Mouse (Mus musculus): Measurements from ENCODE around the gene Arl14ep. TPM values are rescaled to one million over a fixed set of nuclear protein-coding genes. Genes with fewer than 3 reads are reported as not detected.

Gene Arl14ep
- 1 to 10 TPM; 9.0 to 9.6 TPM for total RNA-seq (2021)
- polyA plus RNA-seq (2012; rRNA removed), result 3.7 and 8.1 TPM in 2 replicates
- long read RNA-seq, partial matches to known transcripts, result 3 of 4 reads
- long read RNA-seq, other reads (novel, unspliced or antisense), result 1 of 4 reads

- peaks cover 2% of the 10 kb centered on the region; the same call in 1 of the 2 replicates for H3K79me2 ChIP-seq (replicated peaks; ENCODE audit: control insufficient read depth, insufficient read depth, low read length)
- DNase-seq, result peak; percentile 86 to 89
- intact Hi-C loops (cut with DNase I), result loop anchor here (10.0 kb wide), 1 partner anchor 969 kb away; the partner anchor contains the start of gene Dnajc24
- 0 out of 2 replicates have a peak, but pooled peaks cover 2% of the 10 kb centered on the region for H3K4me1 ChIP-seq (ENCODE audit: control insufficient read depth, insufficient read depth, low read length)
- TF ChIP-seq POLR2A (IDR thresholded peaks at IDR 0.05; ENCODE audit: insufficient read depth, low read depth, low read length), result peak; percentile 62
- no peak for TF ChIP-seq EP300 (IDR thresholded peaks at IDR 0.05; ENCODE audit: insufficient read depth, low read depth, low read length)
- H3K36me3 ChIP-seq (ENCODE audit: control insufficient read depth, insufficient read depth, low read length), result no peaks in the 10 kb centered on the region; the same call in 1 of the 2 replicates
- WGBS, result 2% methylated on average over 36 of the region's 36 CpGs
- H3K9ac ChIP-seq (ENCODE audit: low read depth, low read length), result peak within 1 kb of the TSS; percentile 91
- H3K27me3 ChIP-seq (ENCODE audit: control insufficient read depth, insufficient read depth, low read length), result no peaks in the 10 kb centered on the region
- H3K27ac ChIP-seq, result peak within 1 kb of the TSS; percentile 86
- H3K4me3 ChIP-seq, result peak within 1 kb of the TSS; percentile 69
Observed at GRCm38 (mm10) chr2:106973959-106974639, at the start of gene Arl14ep. Gene Arl14ep (minus strand): TSS chr2:106974424.

GRCm38 (mm10) chr2:107022713-107023112 is 48.5 kb upstream of the Arl14ep start:
- H3K27me3 ChIP-seq (ENCODE audit: control insufficient read depth, insufficient read depth, low read length), result no peaks in the 10 kb centered on the region
- WGBS, result 84% methylated on average over 5 of the region's 5 CpGs
- no peak for DNase-seq
- H3K27ac ChIP-seq, result no peak overlapping the region
- no peaks in the 10 kb centered on the region for H3K36me3 ChIP-seq (ENCODE audit: control insufficient read depth, insufficient read depth, low read length)
- intact Hi-C loops (cut with DNase I), result no loop called here
- H3K4me1 ChIP-seq (ENCODE audit: control insufficient read depth, insufficient read depth, low read length), result no peaks in the 10 kb centered on the region
- TF ChIP-seq CTCF (IDR thresholded peaks at IDR 0.05), result no peak
- TF ChIP-seq EP300 (IDR thresholded peaks at IDR 0.05; ENCODE audit: insufficient read depth, low read depth, low read length), result no peak
- no peak for TF ChIP-seq POLR2A (IDR thresholded peaks at IDR 0.05; ENCODE audit: insufficient read depth, low read depth, low read length)
- H3K4me3 ChIP-seq, result no peak overlapping the region
- H3K9ac ChIP-seq (ENCODE audit: low read depth, low read length), result no peak overlapping the region
- no peaks in the 10 kb centered on the region for H3K79me2 ChIP-seq (replicated peaks; ENCODE audit: control insufficient read depth, insufficient read depth, low read length)

GRCm38 (mm10) chr2:107019331-107019730 is 45.1 kb upstream of the Arl14ep start:
- no peak for DNase-seq
- Histone ChIP-seq H3K79me2 (replicated peaks; ENCODE audit: control insufficient read depth, insufficient read depth, low read length) (no peaks in the 10 kb centered on the region), H3K4me1 (ENCODE audit: control insufficient read depth, insufficient read depth, low read length) (no peaks in the 10 kb centered on the region), H3K9ac (ENCODE audit: low read depth, low read length) (no peak overlapping the region), H3K27ac (no peak overlapping the region), H3K4me3 (no peak overlapping the region), H3K36me3 (ENCODE audit: control insufficient read depth, insufficient read depth, low read length) (no peaks in the 10 kb centered on the region), H3K27me3 (ENCODE audit: control insufficient read depth, insufficient read depth, low read length) (no peaks in the 10 kb centered on the region)
- TF ChIP-seq CTCF (IDR thresholded peaks at IDR 0.05), result no peak
- no peak for TF ChIP-seq POLR2A (IDR thresholded peaks at IDR 0.05; ENCODE audit: insufficient read depth, low read depth, low read length)
- no peak for TF ChIP-seq EP300 (IDR thresholded peaks at IDR 0.05; ENCODE audit: insufficient read depth, low read depth, low read length)
- intact Hi-C loops (cut with DNase I), result no loop called here
- 86% methylated on average over 2 of the region's 2 CpGs for WGBS

- H3K27ac ChIP-seq, result no peak overlapping the region
- no peak overlapping the region for H3K4me3 ChIP-seq
- intact Hi-C loops (cut with DNase I), result no loop called here
- 67% methylated on average over 4 of the region's 4 CpGs for WGBS
- DNase-seq, result no peak
- no peak for TF ChIP-seq POLR2A (IDR thresholded peaks at IDR 0.05; ENCODE audit: insufficient read depth, low read depth, low read length)
- TF ChIP-seq CTCF (IDR thresholded peaks at IDR 0.05), result no peak
- no peak for TF ChIP-seq EP300 (IDR thresholded peaks at IDR 0.05; ENCODE audit: insufficient read depth, low read depth, low read length)
- H3K27me3 ChIP-seq (ENCODE audit: control insufficient read depth, insufficient read depth, low read length), result no peaks in the 10 kb centered on the region
- no peak overlapping the region for H3K9ac ChIP-seq (ENCODE audit: low read depth, low read length)
- H3K36me3 ChIP-seq (ENCODE audit: control insufficient read depth, insufficient read depth, low read length), result no peaks in the 10 kb centered on the region
- peaks cover 1% of the 10 kb centered on the region; the same call in 1 of the 2 replicates for H3K4me1 ChIP-seq (ENCODE audit: control insufficient read depth, insufficient read depth, low read length)
- no peaks in the 10 kb centered on the region for H3K79me2 ChIP-seq (replicated peaks; ENCODE audit: control insufficient read depth, insufficient read depth, low read length)
Observed at GRCm38 (mm10) chr2:107013161-107013560, 38.9 kb upstream of the Arl14ep start.

GRCm38 (mm10) chr2:107012318-107012717 is 38.1 kb upstream of the Arl14ep start:
- no peaks in the 10 kb centered on the region for H3K27me3 ChIP-seq (ENCODE audit: control insufficient read depth, insufficient read depth, low read length)
- no peak overlapping the region for H3K27ac ChIP-seq
- 39% methylated on average over 4 of the region's 4 CpGs for WGBS
- TF ChIP-seq CTCF (IDR thresholded peaks at IDR 0.05) (no peak), POLR2A (IDR thresholded peaks at IDR 0.05; ENCODE audit: insufficient read depth, low read depth, low read length) (no peak), EP300 (IDR thresholded peaks at IDR 0.05; ENCODE audit: insufficient read depth, low read depth, low read length) (no peak)
- H3K79me2 ChIP-seq (replicated peaks; ENCODE audit: control insufficient read depth, insufficient read depth, low read length), result no peaks in the 10 kb centered on the region
- DNase-seq, result no peak
- H3K36me3 ChIP-seq (ENCODE audit: control insufficient read depth, insufficient read depth, low read length), result no peaks in the 10 kb centered on the region
- no peak overlapping the region for H3K9ac ChIP-seq (ENCODE audit: low read depth, low read length)
- intact Hi-C loops (cut with DNase I), result no loop called here
- no peak overlapping the region for H3K4me3 ChIP-seq
- H3K4me1 ChIP-seq (ENCODE audit: control insufficient read depth, insufficient read depth, low read length), result peaks cover 1% of the 10 kb centered on the region; the same call in 1 of the 2 replicates

GRCm38 (mm10) chr2:107010160-107010559 is 35.9 kb upstream of the Arl14ep start:
- intact Hi-C loops (cut with DNase I), result no loop called here
- Histone ChIP-seq H3K4me1 (ENCODE audit: control insufficient read depth, insufficient read depth, low read length) (peaks cover 1% of the 10 kb centered on the region; the same call in 1 of the 2 replicates), H3K27ac (no peak overlapping the region), H3K4me3 (no peak overlapping the region), H3K79me2 (replicated peaks; ENCODE audit: control insufficient read depth, insufficient read depth, low read length) (no peaks in the 10 kb centered on the region), H3K9ac (ENCODE audit: low read depth, low read length) (no peak overlapping the region), H3K27me3 (ENCODE audit: control insufficient read depth, insufficient read depth, low read length) (no peaks in the 10 kb centered on the region), H3K36me3 (ENCODE audit: control insufficient read depth, insufficient read depth, low read length) (no peaks in the 10 kb centered on the region)
- TF ChIP-seq CTCF (IDR thresholded peaks at IDR 0.05) (peak; percentile 20; the same call in 1 of the 2 replicates), EP300 (IDR thresholded peaks at IDR 0.05; ENCODE audit: insufficient read depth, low read depth, low read length) (no peak), POLR2A (IDR thresholded peaks at IDR 0.05; ENCODE audit: insufficient read depth, low read depth, low read length) (no peak)
- WGBS, result 77% methylated on average over 6 of the region's 6 CpGs
- DNase-seq, result no peak
